Mouse (Mus musculus) megakaryocyte-erythroid progenitor cell, adult 5-6 weeks (primary cell): ENCODE measurements around the gene Tnfrsf13c. TPM values are rescaled to one million over a fixed set of nuclear protein-coding genes. Genes with fewer than 3 reads are reported as not detected.
"Not testable (repeated sequence)": the region's sequence is repeated elsewhere in the genome, so short reads cannot be mapped to it uniquely, and the experiment has no call there.

Source experiments
- ATAC-seq: replicated peaks from 2 replicates; pipeline ENCODE4 v1.8.0; 2016; ENCODE audit warnings: mild to moderate bottlenecking, inconsistent platforms; ENCODE audit not compliant: severe bottlenecking, poor library complexity, low FRiP score, low TSS enrichment
- total RNA-seq, 2 experiments: library from RNA; stranded (forward) in 1 of 2; stranded (reverse) in 1 of 2; fragments of 200-1000, 215-1000 nt in 1 of 2; fragments of >200 nt in 1 of 2; fragmentation: Nextera tagmentation in 1 of 2; gene quantifications; 2 replicates each; pipeline ENCODE4 v1.2.3; 2014 to 2017

The Tnfrsf13c gene
- total RNA-seq (2014; fragmentation: Nextera tagmentation) = 0.49 and 1.2 TPM in 2 replicates
- total RNA-seq (2017) = 0.46 and 0.75 TPM in 2 replicates

DNA sequence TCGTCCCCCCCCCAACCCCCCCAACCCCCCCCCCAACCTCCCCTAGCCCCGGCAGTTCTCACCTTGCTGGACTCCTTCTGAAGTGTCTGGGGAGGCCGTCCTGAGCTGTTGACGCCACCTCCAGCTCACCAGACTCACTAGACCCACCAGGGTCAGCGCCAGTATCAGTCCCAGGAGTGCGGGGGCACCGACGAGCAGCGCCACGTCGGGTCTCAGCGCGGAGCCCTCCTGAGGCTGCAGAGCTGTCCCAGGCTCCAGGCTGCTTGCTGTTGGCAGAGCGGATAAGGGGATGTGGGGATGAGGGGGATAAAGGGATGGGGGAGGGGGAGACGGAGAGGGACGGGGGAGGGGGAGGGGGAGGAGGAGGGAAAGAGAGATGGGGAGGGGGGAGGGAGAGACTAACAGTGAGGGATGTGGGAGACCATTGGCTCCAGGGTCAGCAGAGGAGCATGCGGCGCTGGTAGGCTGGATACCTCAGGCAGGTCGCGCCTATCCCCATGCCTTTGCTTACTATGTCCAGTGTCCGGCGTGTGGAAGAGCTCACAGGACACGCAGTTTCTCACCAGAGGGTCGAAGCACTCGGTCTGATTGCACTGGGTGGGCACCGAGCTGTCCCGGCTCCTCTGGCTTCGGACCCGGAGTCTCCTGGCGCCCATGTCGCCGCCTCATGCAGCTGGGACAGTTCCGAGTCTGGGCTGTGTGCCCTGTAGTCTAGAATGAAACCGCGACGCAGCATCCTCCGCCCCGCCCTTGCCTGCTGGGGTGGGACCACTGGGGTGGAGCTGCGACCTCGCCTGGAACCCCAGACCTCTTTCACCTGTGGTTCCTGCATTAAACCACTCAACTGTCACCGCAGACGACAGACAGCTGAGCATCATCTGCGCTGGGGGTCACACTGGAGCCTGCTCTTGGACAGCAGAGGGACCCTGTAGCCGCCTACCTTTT is at the start of gene Tnfrsf13c:
TSS of gene Tnfrsf13c (minus strand) at position 713 of the 945 bp plus-strand sequence.
- peak; percentile 77 for ATAC-seq

DNA sequence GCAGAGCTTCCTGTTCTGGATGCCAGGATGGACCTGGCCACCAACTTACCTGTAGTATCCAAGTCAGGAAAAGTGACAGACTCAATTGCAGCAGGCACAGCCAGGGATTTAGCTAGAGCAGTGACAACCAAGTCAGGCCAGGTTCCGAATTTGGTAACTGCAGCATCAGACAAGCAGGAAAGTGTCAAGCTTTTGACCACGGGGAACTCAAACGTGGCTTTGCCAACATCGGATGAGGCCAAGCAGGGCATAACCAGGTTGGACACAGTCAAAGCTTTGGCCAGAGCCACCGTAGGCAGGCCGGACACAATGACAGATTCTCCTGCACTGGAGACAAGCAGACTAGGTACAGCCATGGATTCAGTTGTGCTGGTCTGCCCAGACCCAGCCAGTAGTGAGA is 48.1 kb upstream of the Tnfrsf13c start:
- ATAC-seq = no peak

DNA sequence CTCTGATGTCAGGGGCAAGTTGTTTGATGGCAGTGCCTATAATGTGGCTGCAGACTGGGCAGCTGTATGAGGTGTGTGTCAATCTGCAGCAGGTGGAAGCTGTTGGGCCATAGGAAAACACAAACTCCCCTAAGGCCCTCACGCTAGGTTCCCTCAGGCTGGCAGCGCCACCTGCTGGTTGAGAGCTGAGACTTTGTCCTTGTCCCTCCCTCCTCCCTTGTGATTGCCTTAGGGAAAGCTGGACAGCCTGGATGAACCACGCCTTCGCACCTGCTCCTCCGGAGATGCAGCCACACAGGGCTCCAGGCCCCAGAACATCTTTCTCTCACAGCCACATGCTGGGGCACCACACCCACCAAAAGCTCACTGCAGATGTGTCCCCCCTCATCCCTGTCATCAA is 47.0 kb upstream of the Tnfrsf13c start:
- ATAC-seq = peak; percentile 74; the same call in 1 of the 2 replicates

DNA sequence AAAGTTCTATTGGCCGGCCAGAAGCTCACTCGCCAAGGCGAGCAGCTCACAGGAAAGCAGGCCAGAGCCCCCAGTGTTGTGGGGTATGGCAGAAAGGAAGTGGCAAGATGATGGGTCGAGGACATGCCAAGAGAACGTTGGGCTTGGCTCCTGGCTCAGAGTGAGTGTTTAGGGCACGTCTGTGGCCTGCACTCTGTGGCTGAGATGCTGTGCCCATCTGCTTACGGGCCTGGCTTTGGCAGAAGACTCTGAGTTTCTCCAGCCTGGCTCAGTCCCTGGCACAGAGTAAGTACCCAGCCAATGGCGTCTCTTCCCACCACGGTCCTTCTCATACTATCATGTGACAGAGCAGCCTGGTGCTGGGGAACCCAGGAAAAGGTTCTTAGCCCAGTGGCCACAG is 44.6 kb upstream of the Tnfrsf13c start:
- ATAC-seq = no peak

DNA sequence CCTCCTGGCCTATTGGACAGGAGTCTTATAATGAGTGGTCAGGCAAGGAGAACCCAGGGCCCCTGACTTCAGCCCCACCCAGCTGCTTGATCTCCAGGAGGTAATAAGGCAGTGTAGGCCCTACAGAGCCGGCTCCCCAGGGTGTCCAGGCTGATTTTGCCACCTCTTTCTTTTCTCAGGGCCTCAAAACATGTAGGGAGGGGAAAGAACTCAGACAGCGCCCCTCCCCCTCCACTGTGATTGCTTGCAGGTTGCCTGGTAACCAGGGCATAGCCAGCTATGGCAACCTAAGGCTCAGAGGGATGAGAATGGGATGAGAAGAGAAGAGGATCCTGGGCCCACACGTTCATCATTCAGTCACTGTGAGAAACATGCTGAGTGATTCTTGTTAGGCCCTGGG is 44.0 kb upstream of the Tnfrsf13c start:
- no peak for ATAC-seq

DNA sequence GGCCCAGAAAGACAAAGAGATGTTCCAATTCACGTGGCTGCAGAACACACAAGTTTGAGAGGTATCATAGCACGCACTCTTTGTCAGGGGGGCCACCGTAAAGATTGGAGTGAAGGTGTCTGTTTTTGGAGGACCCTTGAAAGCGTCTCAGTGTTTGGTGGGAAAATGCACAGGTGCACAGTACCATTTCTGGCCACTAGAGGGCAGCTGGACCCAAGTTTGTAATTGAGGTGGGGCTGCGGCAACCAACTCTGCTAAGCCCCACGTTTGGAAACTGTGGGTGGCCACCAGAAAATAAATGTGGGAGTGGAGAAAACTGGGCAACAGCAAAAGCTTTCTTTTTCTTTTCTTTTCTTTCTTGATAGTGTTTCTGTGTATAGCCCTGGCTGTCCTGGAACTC is 42.2 kb upstream of the Tnfrsf13c start:
- peak; percentile 68 for ATAC-seq

DNA sequence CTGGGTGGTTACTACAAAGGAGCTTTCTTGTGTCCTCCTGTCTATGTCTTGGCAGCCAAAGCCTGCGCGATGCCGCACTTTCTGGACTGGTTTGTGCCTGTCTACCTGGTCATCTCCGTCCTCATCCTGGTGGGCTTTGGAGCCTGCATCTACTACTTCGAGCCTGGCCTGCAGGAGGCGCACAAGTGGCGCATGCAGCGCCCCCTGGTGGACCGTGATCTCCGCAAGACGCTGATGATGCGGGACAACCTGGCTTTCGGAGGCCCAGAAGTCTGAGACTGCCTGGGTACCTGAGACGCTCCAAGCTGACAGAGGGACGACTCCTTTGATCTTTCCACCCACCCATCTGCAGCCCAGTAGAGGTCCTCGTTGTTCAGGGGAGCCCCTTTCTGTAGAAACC is 35.3 kb upstream of the Tnfrsf13c start:
- ATAC-seq = peak; percentile 73

DNA sequence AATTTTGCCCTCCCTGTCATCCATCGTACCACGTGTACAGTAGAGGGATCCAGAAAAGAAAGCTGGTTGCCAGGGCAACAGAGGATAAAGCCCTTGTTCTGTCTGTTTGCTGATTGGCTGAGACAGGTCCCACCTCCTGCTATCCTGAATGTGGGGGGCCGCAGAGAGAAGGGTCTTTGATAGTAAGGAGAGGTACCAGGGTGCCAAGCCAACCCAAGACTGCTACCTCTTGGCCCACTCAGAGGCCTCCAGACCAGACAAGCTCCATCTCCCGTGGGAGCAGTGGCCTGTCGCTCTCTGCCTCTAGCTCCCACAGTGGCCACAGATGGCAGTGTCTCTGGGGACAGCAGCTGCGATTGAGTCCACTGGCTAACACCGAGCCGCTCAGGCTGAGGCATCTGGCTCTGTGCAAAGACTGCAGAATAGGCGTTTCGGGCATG is 31.8 kb upstream of the Tnfrsf13c start:
- ATAC-seq = no peak

DNA sequence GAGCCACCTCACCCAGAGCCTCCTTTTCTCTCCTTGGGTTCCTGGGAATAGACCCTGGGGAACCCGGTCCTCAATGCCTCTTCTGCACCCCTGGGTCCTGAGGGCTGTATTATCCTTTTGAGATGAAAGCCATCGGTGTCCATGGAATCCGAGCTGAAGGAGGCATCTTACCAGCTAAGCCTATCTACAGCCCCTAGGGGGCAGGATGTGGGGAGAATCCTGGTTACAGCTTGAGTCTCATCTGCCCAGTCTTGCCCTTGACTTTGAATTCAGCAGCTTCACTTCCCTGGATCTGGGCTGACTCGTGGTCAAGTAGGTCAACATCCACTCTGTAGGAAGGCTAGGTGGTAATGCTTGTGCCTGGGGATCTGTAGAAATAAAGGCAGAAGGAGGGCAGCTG is 31.1 kb upstream of the Tnfrsf13c start:
- no peak for ATAC-seq

DNA sequence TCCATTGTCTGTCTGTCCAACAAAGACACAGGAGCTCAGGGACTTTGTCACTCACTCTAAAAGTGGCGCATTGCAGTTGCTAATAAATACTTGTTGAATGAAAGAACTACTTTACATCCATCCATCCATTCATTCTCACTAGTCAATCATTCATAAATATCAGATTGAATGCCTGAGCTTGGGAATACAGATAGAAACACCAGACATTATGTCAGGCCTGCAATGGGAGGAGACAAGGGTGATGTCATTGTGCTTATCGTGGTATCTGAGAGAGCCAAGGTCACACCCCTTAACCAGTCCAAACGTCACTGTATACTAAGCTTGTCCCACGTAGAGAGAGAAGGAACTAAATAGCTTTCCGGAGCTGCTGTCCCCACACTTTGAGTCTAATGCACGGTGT is 27.9 kb upstream of the Tnfrsf13c start, which contains the start of gene 1500009C09Rik:
TSS of gene 1500009C09Rik (plus strand) at position 301 of the 400 bp plus-strand sequence.
- no peak for ATAC-seq

DNA sequence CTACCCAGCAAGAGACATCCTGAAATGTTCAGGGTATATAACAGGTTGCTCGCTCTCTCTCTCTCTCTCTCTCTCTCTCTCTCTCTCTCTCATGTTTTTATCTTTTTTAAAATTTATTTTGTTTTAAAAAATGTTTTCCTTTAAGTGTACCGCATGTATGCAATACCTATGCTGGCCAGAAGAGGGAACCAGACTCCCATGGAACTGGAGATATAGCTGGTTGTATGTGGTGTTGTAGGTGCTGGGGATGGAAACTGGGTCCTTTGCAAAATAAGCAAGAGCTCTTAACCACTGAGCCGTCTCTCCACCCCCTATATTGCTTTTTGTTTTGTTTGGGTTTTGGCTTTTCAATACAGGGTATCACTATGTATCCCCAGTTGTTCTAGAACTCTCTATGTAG is 27.4 kb upstream of the Tnfrsf13c start:
- ATAC-seq = no peak

DNA sequence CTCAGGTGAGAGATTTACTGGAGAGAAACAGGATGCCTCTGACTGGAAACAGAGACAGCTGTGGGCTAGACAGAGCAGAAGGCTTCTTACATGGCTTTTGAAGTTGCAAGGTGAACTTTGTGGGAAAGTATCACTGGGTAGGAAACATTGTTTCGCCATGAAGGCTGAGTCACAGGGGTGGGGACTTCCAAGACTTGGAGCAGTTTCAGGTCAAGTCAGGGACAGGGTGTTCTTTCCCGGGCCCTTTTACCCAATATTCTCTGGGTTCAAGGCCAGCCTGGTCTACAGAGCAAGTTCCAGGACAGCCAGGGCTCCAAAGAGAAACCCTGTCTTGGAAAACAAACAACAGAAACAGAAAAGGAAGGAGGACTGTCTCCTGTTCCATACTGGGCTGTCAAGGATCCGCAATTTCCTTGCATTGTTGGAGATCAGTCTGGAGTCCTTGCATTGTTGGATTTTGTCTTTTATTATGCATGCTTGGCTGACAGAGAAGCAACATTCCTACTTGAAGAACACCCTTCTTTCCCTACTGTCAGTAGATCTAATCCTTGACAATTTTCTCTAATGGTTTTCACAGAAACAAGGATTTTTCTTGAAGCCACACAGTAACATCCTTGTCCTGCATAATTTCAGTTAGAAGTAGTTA is 23.1 kb upstream of the Tnfrsf13c start:
- ATAC-seq = no peak

DNA sequence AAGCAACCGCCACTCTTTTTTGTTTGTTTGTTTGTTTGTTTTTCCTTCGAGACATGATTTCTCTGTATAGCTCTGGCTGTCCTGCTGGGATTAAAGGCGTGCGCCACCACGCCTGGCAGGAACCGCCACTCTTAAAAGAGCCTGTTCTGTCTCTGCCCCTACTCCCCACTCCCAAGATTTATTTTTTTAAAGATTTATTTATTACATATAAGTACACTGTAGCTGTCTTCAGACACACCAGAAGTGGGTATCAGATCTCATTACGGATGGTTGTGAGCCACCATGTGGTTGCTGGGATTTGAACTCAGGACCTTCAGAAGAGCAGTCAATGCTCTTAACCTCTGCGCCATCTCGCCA is 20.6 kb upstream of the Tnfrsf13c start:
- not testable (repeated sequence) for ATAC-seq

DNA sequence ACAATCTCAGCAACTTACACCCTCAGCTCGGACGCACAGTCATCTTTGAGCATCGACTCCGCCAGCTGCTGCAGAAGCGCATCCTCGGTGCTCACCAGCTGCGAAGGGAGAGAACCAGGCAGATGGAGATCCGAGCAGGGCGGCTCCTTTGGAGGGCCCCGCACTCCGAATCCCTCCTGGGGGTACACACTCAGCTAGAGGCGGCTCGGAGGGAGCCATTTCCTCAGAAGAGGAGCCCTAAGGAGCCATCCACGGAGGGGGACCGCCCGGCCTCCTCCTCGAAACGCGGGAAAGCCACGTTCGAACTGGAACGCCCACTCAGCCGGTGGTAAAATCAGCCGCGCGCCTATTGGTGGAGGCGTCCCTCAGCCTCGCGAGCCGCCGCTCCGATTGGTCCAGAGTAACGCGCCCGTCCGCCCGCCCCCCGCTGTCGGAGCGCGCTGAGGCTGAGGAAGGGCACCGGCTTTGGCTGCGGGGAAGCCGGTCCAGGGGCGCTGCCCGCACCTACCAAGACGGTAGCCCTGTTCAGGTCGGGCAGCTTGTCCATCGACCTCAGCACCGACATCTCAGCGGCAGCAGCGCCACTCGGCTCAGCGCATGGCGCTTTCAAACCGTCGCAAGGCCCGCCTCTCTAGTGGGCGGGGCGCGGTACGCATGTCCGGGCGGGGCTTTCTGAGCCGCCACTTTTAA is 20.1 kb upstream of the Tnfrsf13c start, which contains the start of gene Cenpm:
TSS of gene Cenpm (minus strand) at position 634 of the 690 bp plus-strand sequence.
- ATAC-seq = peak; percentile 99

DNA sequence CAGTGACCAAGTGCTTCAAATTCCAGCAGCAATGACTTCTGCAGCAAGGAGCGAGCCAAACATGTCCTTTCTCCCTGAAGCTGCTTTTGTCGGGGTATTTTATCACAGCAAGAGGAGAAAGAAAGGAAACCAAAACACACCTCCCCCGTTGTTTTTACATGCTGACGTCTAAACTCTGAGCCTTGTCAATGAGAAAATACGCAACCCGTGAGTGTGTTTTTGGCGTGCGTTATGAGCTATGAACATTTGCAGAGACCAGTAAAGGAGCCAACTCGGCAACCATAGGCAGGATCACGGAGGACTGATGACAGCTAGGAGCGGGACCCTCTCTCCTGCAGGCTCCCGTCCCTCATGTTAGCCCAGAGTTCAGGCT is 19.6 kb upstream of the Tnfrsf13c start:
- no peak for ATAC-seq

DNA sequence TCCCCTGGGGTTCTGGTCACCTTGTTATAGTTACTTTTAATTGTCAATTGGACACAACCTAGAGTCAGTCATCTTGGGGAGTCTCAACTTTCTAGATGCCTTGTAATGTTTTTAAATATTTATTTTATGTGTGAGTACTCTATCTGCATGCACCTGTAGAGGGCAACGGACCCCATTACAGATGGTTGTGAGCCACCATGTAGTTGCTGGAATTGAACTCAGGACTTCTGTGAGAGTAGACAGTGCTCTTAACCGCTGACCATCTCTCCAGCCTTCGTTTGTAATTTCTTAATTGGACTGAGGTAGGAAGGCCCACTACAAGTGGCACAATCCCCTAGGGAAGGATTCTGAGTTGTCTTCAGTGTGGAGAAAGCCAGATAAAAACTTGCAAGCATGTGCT is 19.1 kb upstream of the Tnfrsf13c start:
- ATAC-seq = no peak

DNA sequence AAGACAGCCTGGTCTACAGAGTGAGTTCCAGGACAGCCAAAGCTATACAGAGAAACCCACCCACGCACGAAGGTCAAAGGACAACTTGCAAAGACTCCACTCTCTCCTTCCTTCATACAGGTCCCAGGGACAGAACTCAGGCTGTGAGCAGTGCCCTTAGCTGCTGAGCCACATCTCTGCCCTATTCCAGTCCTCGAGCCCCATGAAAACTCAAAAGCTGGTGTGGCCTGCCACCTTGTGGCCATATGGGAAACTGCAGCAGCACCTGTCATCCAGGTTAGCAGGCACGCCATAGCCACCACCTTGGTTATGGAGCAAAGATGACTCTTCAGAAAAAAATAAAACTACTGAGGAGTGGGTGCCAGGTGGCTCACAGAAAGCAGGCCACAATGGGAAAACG is 12.4 kb upstream of the Tnfrsf13c start:
- ATAC-seq = peak; percentile 84

DNA sequence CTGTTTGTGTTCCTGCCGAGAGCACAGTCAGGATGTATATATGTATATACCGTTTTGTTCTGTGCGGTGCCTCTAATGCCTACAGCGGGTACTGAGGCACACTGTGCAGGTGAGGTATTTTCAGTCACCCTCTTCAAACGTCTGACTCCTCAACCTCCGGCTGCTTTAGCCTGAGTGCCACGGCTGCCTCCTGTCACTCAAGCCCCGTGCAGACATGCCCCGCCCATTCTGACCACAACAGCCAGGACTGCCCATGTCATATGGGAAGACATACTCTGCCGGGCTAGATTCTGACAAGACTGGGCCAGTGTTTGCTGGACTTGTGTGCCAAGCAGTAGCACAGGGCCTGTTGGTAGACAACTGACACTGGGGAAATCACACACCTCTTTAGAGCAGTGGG is 11.5 kb upstream of the Tnfrsf13c start:
- no peak for ATAC-seq

DNA sequence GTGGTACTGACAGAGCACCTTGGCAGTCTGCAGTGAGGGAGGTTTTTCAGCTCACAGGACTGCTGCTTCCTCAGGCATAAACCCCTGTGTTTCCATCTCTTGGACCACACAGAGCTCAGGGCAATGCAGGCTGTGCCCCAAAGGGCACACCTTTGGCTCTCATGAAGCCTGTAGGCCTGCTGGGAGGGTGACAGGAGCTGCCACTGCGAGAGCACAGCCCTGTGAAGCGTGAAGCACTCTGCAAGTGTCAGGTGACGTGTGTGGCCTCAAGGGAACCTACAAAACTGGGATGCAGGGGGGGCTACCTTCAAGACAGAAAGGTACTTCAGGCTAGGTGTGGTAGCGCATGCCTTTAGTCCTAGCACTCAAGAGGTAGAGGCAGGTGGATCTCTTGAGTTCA is 8.5 kb upstream of the Tnfrsf13c start:
- no peak for ATAC-seq
